Mouse (Mus musculus): Measurements from ENCODE around the gene Ehd3.
"Not testable (repeated sequence)": the region's sequence is repeated elsewhere in the genome, so short reads cannot be mapped to it uniquely, and the experiment has no call there.

Ehd3 gene

DNA sequence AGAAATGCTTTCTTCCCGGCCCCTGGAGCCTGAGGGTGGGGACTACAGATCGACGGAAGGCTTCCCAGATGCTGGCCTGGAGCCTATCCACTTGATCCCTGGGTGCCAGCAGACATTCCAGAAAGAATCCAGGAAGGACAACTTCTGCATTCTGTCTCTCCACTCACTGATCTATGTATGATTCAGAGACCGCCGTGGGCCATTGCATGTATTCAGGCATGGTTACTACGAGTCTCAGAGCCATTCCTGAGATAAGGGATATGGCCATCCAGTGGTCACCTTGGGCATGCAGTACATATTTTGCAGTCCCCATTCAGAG, 20.0 kb downstream of the Ehd3 start:
- no peak for DNase-seq (ENCODE audit: low read depth, low spot score)

DNA sequence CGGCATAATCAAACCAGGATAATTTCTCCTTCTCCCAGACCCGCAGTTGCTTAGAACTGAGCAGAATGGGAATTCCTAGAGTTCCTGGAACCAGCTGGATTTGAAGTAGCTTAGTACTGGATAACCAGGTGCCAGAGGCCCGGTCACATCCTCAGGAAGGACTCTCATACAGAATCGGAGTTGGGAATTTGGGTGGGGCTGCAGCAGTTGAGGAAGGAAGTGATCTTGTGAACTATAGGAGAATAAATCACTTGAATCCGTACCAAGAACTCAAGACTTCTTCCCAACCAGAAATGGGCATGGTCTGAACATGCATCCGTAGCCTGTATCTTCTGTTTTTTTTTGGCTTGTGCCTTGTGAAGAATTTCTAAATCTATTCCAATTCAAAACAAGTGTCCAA, 22.2 kb downstream of the Ehd3 start:
- DNase-seq (ENCODE audit: low read depth, low spot score), result no peak

DNA sequence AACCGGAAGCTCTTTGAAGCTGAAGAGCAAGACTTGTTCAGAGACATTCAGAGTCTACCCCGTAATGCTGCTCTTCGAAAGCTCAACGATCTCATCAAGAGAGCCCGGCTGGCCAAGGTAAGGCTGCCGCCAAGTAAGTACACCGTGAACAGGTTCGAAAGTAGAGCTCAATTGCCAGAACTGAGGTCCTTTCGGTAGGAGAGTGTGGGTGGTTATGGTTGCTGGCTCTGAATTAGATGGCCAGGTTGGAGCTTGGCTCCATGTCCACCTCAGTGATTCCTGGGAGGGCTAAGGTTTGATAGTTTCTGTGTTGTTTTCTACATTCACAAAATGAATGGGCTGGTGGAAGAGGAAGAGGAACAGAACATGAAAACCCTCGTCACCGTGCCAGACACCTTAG, 23.5 kb downstream of the Ehd3 start:
- DNase-seq (ENCODE audit: low read depth, low spot score), result no peak

DNA sequence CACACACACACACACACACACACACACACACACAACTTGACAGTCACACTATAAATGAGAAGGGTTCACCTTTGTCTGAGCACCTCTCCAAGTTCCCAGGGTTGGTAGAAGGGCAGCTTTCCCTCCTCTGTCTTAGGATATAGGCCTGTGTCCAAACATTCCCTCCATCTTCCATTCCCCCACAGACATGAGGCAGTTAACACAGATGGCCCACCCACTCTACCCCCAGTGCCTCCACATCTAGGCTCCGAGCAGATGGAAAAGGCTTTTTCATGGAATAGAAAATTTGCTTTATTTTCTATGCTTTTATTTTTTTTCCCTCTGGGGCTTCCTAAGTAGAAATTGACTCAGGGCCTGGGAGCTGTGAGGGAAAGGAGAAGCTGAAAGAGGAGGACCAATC, 26.6 kb downstream of the Ehd3 start:
- DNase-seq (ENCODE audit: low read depth, low spot score), result peak; percentile 85

DNA sequence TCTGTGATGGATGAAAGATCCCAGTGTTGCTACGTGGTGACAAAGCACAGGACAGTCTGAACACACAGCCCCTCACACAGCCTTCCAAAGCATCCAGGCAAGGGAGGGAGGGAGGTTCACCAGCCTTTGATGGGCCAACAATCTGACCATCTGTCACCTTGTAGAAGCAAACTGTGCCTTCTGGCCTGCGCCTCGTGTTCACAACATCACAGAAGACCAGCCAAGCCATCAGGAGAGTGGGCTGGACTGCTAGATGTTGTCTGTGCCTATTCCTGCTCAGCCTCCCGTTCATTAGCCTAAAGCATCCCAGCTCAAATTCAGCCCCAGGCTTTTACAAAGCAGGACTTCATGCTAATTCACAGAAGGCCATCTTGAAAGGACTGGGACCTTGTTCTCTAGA, 27.5 kb downstream of the Ehd3 start:
- peak; percentile 75 for DNase-seq (ENCODE audit: low read depth, low spot score)

DNA sequence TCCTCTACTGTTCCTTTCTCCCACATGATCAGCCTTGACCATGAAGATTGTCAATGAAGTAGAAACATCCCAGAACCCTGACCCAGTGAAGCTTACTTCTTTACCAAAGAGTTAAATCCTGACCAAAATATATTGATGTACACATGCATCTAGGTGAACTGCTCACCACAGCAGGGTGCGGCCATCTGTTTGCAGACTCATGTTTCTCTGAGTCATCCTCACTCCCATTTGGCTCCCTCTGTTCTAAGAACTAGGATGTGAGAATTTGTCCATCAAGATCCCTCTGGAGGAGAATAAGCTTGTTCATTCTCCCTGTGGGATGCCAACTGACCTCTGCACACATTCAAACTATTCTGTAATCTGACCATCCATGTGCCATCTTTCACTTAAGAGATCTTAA, 29.0 kb downstream of the Ehd3 start:
- DNase-seq (ENCODE audit: low read depth, low spot score), result peak; percentile 36

DNA sequence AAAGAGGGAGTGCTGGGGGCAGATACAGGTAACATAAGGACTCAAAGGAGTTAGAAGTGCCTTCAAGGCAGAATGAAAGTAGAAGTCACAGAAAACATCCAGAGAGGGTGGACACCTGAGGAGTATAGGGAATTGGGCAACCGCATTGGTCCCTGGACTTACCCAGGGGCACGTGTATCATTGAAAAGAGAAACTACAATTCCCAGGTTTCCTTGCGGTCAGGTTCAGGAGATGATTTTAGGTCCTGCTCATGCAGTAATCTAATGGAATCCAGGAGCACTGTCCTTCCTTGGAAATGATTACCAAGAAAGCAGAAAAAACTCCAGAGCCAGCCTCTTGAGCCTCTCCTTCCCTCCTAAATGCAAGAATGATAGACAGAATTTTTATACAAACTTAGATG, 29.5 kb downstream of the Ehd3 start:
- no peak for DNase-seq (ENCODE audit: low read depth, low spot score)

DNA sequence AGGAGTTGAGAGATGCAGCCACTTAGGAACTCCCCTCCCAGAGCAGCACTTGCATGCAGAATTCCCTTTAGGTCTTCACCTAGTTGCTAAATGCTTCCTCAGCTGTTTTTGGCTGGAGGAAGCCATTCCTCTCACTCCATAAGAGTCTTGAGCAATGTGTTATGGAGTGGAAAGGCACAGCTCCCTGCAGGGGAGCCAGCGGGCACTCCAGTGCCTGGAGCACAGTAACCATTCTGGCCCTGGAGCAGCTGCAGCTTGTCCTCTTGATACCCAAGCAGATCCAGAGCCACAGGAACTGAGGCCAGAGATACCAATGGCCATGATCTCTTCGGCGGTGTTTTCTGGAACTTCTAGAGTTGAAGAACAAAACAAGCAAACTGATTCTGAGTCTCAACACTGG, 32.7 kb downstream of the Ehd3 start:
- no peak for DNase-seq (ENCODE audit: low read depth, low spot score)

DNA sequence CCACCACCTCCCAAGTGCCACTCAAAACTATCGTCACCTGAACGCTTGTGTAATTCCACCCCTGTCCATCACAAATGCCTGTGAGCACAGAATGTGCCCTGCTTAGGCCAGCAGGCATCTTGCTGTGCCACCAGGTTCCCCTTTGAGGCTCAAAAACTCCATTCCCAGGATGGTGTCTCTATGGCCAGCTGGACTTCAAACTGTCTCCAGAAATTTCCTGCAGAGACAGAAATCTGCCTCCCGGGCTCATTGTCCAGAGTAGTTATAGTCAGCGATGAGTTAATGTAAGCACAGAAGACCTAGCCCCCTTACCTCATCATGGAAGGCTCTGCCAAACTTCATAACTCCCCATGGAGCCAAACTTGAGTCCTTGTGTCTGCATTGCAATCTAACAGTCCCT, 33.3 kb downstream of the Ehd3 start:
- DNase-seq (ENCODE audit: low read depth, low spot score), result no peak

DNA sequence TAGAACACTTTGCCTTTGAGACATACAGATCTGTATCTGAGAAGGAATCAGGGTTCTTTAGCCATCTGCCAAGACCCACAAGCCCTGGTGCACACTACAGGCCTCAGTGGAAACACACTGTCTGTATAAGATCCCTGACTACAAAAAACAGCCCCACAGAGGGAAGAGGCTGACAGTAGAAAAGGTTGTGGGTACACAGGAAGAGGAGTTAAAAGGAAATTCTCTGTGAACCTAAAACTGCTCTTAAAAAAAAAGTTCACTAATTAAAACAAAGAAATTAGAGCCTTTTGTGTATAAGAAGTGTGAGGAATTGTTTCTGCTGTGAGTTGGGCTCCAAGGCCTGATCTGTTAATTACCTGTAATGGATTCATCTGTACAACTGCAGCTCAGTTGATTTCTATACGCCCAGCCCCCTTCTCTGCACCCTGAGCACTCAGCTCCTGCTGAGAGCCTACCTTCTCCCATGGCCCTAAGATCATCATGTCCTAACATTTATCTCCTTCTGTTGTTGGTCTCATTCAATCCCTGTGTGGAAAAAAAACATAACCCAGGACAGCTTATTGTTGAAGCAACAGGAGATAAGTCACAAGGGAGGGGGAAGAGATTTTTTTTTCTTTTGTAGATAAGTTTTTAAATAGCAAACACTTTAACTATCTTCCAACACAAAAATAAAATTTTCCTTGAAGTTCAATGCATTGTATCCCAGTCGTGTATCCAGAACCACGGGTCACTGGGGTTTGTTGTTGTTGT, 35.3 kb downstream of the Ehd3 start:
- no peak for DNase-seq (ENCODE audit: low read depth, low spot score)

DNA sequence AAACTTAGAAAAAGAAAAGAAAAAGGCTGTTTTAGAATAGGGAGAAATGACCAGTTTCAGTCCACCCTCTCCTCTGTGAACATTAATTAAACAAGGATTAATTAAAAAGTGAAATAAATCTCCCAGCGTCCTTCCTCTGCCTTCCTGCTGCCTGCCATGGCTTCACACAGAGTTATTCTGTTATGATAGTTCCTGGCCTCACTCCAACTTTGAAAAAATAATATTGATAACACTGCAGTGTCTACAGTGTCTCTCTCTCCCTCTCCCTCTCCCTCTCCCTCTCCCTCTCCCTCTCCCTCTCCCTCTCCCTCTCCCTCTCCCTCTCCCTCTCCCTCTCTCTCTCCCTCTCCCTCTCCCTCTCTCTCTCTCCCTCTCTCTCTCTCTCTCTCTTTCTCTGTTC, 35.9 kb downstream of the Ehd3 start:
- DNase-seq (ENCODE audit: low read depth, low spot score), result not testable (repeated sequence)

DNA sequence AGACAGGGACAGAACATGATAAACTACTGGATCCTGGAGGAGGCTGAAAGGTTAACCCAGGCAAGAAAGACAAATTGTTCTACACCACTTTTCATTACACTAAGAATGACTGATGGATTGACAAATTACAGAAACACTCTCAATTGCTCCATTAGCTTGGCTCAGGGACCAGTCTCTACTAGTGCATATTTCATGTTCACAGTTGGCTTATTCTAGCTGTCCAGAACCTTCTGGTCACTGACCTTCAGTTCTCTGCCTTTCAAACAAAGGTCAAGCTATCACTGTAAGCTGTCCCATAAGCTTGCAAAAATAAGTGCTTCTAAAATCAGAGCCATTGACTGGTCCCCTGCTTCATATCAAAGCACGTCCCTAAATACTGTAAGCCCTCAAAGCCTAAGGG, 39.0 kb downstream of the Ehd3 start:
- no peak for DNase-seq (ENCODE audit: low read depth, low spot score)

DNA sequence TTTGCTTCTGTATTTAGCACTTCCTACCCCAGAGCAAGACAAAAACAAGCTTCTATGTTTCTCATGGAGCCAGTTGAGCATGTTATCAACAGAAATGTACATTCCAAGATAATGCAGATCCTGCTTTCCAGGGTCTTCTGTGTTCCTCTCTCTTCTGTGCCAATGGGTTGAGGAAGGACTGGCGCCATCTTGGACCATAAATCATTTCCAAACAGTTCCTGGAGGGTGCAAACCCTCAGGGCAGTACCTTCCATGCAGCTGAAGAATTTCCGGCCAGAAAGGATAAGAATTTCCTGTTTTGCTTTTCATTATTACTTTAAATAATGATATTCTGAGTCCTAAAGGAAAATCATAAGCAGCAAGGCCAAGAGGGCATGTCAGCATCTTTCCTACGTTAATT, 41.7 kb downstream of the Ehd3 start:
- DNase-seq (ENCODE audit: low read depth, low spot score), result no peak

DNA sequence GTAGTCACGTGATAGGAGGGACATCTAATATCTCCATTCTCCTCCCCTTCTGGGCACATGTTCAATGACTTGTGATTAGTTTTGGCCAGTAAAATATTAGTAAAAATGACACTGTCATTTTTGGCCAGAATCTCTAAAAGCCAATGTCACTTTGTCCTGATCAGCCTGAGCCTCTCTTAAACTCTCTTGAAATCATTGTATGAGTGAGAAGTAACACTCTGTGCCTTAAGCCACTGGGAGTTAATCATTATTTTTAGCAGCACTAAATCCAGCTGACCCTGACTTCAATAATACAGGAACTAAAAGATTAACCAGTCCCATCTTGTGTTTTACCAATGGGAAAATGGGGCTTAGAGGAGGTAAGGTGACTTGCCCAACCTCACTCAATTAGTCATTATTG, 43.5 kb downstream of the Ehd3 start:
- no peak for DNase-seq (ENCODE audit: low read depth, low spot score)

DNA sequence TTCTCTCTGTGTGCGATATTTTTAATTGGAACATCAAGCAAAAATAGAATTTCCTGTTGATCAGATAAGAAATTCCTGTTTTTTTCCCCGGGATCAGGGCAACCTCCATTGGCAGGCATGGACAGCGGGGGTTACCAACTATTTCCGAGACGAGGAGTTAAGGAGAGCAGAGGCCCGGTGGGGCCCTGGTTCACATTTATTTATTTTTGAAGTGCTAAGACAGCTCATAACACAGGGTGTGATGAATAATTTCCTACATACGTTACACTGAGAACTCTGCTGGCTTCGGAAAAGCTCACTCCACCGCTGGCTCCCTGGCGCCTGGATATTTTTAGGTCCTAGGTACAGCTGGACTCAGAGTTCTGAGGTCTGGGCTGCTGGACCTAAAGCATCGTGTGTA, 49.1 kb downstream of the Ehd3 start:
- DNase-seq (ENCODE audit: low read depth, low spot score), result no peak

DNA sequence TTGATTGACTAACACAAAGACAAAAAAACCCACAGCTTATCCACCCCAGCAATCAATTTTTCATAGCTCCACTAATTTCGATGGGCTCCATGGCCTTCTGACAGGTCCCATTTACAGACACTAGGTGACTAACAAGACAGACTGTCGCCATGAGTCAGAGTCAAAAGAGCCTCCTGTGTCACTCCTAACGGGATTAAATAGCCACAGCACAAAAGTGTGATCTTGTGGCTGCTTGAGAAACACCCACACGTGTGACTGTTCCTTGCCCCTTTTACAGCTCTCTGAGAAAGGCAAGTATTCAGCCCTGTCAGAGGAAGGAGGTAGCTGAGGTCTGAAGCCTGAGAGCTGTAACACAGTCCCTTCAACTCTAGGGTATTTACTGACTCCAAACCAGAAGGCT, 49.8 kb downstream of the Ehd3 start:
- DNase-seq (ENCODE audit: low read depth, low spot score), result no peak

DNA sequence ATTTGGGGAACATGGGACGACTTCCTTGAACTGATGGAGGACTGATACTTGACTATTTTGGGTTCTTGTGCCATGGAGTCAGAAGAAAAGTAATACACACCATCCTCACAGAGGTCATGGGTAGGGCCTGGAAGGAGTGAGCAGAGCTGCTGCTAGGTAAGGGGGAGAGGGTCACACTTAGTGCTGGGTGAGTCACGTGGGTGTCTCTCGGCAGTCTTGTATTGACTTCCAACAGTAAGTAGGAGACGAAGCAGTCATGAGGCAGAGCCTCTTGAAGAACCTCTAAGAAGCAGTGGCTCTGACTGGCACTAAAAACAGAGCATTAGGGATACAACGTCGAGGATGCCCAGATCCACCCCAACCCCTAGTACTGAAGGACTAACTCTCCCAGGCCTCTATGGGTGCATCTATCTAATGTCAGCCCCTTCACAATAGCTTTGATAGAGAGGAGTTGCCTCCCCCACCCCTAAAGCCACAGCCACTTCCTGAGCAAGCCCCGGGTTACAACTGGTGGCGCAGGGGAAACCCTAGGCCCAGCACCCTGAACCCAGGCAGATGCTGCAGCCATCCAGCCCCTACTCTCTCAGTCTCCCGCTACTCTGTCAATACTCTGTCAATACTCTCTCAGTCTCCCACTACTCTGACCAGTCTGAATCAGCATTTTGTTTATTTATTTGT, 65.2 kb downstream of the Ehd3 start:
- DNase-seq (ENCODE audit: low read depth, low spot score), result no peak

DNA sequence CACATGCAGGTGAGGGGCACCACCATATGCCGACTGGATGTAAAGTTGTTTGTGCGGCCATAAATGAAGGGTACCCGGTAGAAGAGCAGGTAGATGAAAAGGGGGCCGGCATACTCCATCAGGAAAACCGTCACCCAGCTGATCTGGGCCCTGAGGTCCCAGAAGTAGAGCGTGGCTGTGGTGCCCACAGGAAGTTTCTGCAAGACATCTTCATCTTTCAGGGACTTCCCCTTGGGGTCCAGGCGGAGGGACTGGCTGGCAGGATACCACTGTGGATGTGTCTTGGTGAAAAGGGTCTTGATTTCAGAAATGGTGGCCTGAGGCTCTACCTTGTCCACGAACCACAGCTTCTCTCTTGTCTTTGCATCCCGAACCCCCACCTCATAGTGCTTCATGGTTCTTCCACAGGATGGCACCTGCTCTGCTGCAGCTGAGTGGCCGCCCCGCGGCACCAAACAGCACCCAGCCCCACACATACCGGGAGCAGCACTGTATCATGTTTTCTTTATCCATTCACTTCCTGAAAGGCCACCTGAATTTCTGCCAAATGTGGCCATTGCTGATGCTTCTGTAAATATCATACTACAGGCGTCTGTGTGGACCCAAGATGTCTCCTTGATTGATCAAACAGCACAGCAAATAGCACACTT, 67.1 kb downstream of the Ehd3 start:
- DNase-seq (ENCODE audit: low read depth, low spot score), result no peak

DNA sequence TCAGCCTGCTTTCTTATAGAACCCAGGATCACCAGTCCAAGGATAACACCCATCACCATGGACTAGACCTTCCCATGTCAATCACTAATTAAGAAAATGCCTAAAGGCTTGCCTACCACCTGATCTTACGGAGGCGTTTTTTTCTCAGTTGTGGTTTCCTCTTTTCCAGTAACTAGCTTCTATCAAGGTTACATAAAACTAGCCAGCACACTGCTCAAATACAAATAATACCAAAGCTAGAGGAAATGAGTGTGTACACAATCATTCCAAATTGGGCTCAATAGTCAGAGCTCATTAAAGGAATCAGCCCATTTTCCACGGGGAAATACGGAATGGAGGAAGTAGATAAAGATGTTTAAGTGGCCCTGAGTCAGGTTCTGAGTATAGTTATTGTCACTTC, 71.3 kb downstream of the Ehd3 start:
- no peak for DNase-seq (ENCODE audit: low read depth, low spot score)

DNA sequence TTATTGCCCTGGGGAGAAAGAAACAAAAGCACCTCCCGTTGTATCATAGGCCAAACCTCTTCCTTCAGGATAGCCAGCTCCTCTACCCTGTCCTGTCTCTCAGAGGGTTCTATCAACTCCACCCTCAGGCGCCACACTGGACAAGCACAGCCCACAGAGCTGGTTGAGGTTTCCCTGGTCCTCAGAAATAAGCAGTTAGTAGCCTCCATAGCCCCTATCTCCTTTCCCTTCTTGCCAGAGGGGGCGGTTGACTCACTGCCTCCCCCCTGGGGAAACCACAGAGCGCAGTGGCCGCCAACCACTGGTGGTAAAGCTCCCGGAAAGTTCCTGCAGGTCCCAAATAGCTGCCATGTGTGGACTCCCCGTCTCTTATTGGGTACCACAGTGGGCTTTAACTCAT, 71.7 kb downstream of the Ehd3 start:
- DNase-seq (ENCODE audit: low read depth, low spot score), result no peak

DNA sequence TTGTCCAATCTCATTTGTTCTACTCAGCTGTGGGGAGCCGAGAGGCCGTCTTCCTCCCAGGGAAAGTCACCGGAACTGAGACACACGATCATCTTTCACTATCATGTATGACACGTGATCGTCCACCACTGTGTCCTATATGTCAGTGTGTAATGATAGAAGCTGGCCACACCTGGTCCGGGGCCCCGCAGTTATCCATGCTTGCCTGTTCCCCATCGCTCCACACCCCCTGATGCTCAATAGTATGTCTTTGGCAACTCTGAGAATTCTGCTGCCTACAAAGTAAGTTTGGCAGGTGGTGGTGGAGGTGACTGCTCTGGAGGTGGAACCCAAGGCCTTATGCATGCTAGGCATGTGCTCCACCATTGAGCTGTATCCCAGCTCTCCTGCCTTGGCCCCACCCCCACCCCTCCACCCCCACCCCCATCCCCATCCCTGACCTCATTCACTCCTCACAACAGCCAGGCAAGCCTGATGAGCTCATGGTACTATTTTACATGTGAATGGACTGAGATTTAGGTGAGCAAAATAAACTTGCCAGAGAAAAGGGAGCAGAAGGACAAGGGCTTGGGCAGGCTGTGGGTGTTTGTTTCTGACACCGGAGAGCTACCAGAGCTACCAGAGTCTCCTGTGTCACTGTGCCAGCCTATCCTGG, 75.5 kb downstream of the Ehd3 start:
- no peak for DNase-seq (ENCODE audit: low read depth, low spot score)

DNA sequence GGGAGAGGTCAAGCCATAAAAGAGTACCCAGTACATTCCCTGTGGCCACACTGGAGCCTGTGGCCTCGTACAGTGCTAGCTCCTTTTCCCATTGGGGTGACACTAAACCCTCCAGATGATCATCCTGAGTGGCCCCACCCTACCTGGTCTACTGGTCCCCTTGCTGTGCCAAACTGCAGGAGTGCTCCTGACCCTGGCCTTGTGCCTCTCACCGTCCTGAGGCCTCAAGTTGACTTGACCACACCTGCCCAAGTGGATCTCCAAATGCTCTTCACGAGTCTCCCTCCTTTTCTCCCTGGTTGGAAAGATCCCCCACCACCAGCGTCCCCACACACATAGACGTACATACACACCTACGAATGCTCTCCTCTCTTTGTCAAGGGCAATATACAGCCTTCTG, 76.4 kb downstream of the Ehd3 start:
- DNase-seq (ENCODE audit: low read depth, low spot score), result no peak

DNA sequence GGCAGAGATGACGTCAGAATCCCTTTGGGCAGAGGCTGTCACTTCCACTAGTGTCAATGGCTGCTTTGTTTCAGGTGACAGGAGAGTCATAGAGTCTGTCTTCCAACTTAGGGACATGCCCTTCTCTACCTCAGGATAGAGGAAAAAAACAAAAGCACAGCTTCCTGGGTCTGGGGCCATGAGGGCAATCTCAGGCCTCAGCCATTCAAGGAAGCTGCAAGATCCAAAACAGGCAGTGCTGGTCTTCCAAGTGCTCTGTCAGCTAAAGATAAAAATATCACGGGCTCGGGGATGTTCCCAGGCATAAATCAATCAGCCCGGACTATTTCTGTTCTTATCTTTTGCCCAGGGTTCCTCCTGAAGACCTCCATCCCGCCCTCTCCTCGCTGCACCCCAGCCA, 77.4 kb downstream of the Ehd3 start:
- DNase-seq (ENCODE audit: low read depth, low spot score), result no peak
